Mouse (Mus musculus) liver, embryonic 16.5 days (tissue): ENCODE measurements at regions not wholly inside any gene's neighbourhood (a gene's known extent, or its start where the extent isn't known, plus 50 kb on each side); places are given as distances from the start of the nearest gene placed in this dataset.

Experiments
- ATAC-seq: fragments of 200-750 bp; cut with Nextera tagmentation; 2 replicates; pipeline ENCODE4 v1.8.0; 2017; ENCODE audit warnings: low read depth, mild to moderate bottlenecking, moderate number of reproducible peaks, moderate library complexity
- H3K27ac ChIP-seq: fragments of 300-500 bp; sonication (generic); 2 replicates; pipeline ENCODE4 v1.5.1; 2014; ENCODE audit warnings: mild to moderate bottlenecking, low read length
- H3K27me3 ChIP-seq: fragments of 300-500 bp; sonication (generic); 2 replicates; pipeline ENCODE4 v1.6.1; 2014; ENCODE audit warnings: low read depth, low read length, mixed read lengths; ENCODE audit not compliant: control insufficient read depth, insufficient read depth
- H3K36me3 ChIP-seq: fragments of 300-500 bp; sonication (generic); 2 replicates; pipeline ENCODE4 v1.6.1; 2014; ENCODE audit warnings: mild to moderate bottlenecking; ENCODE audit not compliant: control insufficient read depth, insufficient read depth
- H3K4me1 ChIP-seq: fragments of 300-500 bp; sonication (generic); 2 replicates; pipeline ENCODE4 v1.6.1; 2014; ENCODE audit warnings: low read depth, low read length, mixed read lengths; ENCODE audit not compliant: control insufficient read depth
- H3K4me2 ChIP-seq: fragments of 300-500 bp; sonication (generic); 2 replicates; pipeline ENCODE4 v1.6.1; 2014; ENCODE audit warnings: low read depth, low read length, mixed read lengths
- H3K4me3 ChIP-seq: fragments of 300-500 bp; sonication (generic); 2 replicates; pipeline ENCODE4 v1.5.1; 2014; ENCODE audit warnings: low read depth, mild to moderate bottlenecking, low read length
- H3K9ac ChIP-seq: fragments of 300-500 bp; sonication (generic); 2 replicates; pipeline ENCODE4 v1.6.1; 2014; ENCODE audit warnings: low read depth, low read length
- H3K9me3 ChIP-seq: fragments of 300-500 bp; sonication (generic); replicated peaks from 2 replicates; pipeline ENCODE4 v1.6.1; 2016; ENCODE audit warnings: low read length; ENCODE audit not compliant: control insufficient read depth
- WGBS: fragments of 180-500 bp; shearing (Covaris S2); extraction: QIAGEN DNeasy Blood & Tissue Kit; methylation state at CpG from one replicate; pipeline ENCODE4 v1.1.7; 2014; ENCODE audit not compliant: insufficient replicate concordance; 5-methylcytosine and 5-hydroxymethylcytosine counted together

DNA sequence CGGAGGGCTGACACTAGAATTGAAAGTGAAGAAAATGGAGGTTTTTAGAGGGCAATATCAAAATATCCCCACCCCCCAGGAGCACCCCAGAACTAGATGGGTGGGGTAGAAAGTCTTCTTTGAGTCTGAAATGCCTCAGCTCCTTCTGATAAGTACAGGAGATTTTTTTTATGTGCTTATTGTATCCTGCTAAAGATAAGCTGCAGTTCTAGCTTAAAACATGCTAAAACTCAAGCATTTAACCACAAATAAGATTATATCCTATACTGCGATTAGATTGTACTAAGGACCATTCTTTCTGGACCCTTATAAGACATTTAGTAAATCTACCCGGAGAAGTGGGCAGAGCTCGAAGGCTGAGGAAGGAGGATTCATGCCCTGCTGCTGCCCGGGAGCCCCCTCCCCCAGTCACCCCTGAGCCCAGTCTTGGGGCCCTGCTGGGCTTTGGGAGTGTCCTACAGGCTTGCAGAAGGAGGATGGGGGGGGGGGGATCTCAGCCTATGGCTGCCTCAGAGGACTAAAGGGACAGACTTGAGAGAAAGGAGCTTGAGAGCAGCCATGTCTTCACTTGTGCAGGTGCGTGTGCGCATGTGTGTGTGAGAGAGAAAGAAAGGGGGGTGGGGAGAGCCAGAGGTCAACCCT is 61.5 kb upstream of the Galnt10 start:
- Histone ChIP-seq H3K36me3 (no peaks in the 10 kb centered on the region), H3K27ac (no peak overlapping the region), H3K4me1 (peaks cover 7% of the 10 kb centered on the region), H3K4me2 (no peak overlapping the region), H3K27me3 (no peaks in the 10 kb centered on the region; the same call in 1 of the 2 replicates), H3K9ac (no peak overlapping the region), H3K4me3 (no peak overlapping the region), H3K9me3 (no peaks in the 10 kb centered on the region)
- WGBS = 34% methylated on average over 7 of the region's 7 CpGs
- no peak for ATAC-seq

DNA sequence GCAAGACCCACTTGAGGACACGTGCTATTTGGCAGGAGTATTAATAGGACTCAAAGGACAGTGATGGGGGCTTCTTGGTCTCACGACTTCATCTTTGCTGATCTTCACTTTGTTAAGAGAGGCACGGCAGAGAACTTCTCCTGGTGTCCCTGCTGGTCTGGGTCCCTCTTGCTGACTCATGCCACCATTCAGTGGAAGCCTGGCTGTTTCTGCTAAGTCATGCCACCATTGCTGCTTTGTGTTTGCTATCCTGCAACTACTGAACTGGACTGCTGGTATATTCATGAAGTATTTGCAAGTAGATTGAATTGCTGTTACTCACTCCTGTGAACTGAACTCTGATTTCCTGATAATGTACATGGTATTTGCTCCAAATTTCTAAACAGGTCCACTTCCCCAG is 59.6 kb upstream of the Galnt10 start:
- ATAC-seq = peak; percentile 66; the same call in 1 of the 2 replicates

GRCm38 (mm10) chr11:57592228-57592748 is 53.0 kb upstream of the Galnt10 start:
- H3K27me3 ChIP-seq = no peaks in the 10 kb centered on the region; the same call in 1 of the 2 replicates
- H3K4me3 ChIP-seq = no peak overlapping the region
- H3K4me2 ChIP-seq = no peak overlapping the region
- WGBS = 73% methylated on average over 7 of the region's 7 CpGs
- H3K9me3 ChIP-seq = no peaks in the 10 kb centered on the region
- no peak overlapping the region for H3K9ac ChIP-seq
- no peaks in the 10 kb centered on the region for H3K4me1 ChIP-seq
- ATAC-seq = no peak
- H3K27ac ChIP-seq = no peak overlapping the region
- no peaks in the 10 kb centered on the region for H3K36me3 ChIP-seq

More for the DNA sequence above, 59.6 kb upstream of the Galnt10 start:
- Histone ChIP-seq H3K4me1 (peaks cover 7% of the 10 kb centered on the region), H3K27me3 (no peaks in the 10 kb centered on the region; the same call in 1 of the 2 replicates), H3K27ac (no peak overlapping the region), H3K9me3 (no peaks in the 10 kb centered on the region), H3K4me3 (no peak overlapping the region), H3K36me3 (no peaks in the 10 kb centered on the region), H3K4me2 (no peak overlapping the region), H3K9ac (no peak overlapping the region)
- WGBS = 35% methylated on average over 3 of the region's 3 CpGs
